Mouse (Mus musculus): ENCODE measurements around the gene Fcgr1. TPM values are rescaled to one million over a fixed set of nuclear protein-coding genes. Genes with fewer than 3 reads are reported as not detected.
"Not testable (repeated sequence)": the region's sequence is repeated elsewhere in the genome, so short reads cannot be mapped to it uniquely, and the experiment has no call there.

Gene Fcgr1
- polyA plus RNA-seq, 1 experiment, result not detected

- Histone ChIP-seq H3K27me3 (ENCODE audit: control insufficient read depth, insufficient read depth, low read length, poor library complexity, severe bottlenecking) (no peaks in the 10 kb centered on the region), H3K9me3 (replicated peaks; ENCODE audit: control insufficient read depth, insufficient read depth, low read length, poor library complexity, severe bottlenecking) (no peaks in the 10 kb centered on the region), H3K36me3 (ENCODE audit: control insufficient read depth, insufficient read depth, low read length, poor library complexity, severe bottlenecking) (no peaks in the 10 kb centered on the region), H3K4me1 (ENCODE audit: control insufficient read depth, insufficient read depth, low read length) (no peaks in the 10 kb centered on the region), H3K9ac (ENCODE audit: low read depth, poor library complexity, severe bottlenecking) (peak overlapping the region; percentile 51), H3K27ac (ENCODE audit: insufficient read depth, low read length) (peak overlapping the region; percentile 93), H3K4me3 (ENCODE audit: low read depth, low read length) (peak overlapping the region; percentile 59)
- TF ChIP-seq CTCF (IDR thresholded peaks at IDR 0.05; ENCODE audit: low read depth, low read length) (no peak), POLR2A (IDR thresholded peaks at IDR 0.05; ENCODE audit: insufficient read depth, low read length) (no peak), EP300 (IDR thresholded peaks at IDR 0.05; ENCODE audit: insufficient read depth, low read depth, low read length) (no peak)
Observed at GRCm38 (mm10) chr3:96328730-96329387, 35.1 kb upstream of the Fcgr1 start.

GRCm38 (mm10) chr3:96328060-96328729 is 34.4 kb upstream of the Fcgr1 start:
- Histone ChIP-seq H3K4me3 (ENCODE audit: low read depth, low read length) (peak overlapping the region; percentile 76), H3K9ac (ENCODE audit: low read depth, poor library complexity, severe bottlenecking) (peak overlapping the region; percentile 97), H3K27ac (ENCODE audit: insufficient read depth, low read length) (peak overlapping the region; percentile 63; the same call in 1 of the 2 replicates)
- H3K9me3 ChIP-seq (replicated peaks; ENCODE audit: control insufficient read depth, insufficient read depth, low read length, poor library complexity, severe bottlenecking); H3K36me3 ChIP-seq (ENCODE audit: control insufficient read depth, insufficient read depth, low read length, poor library complexity, severe bottlenecking); H3K27me3 ChIP-seq (ENCODE audit: control insufficient read depth, insufficient read depth, low read length, poor library complexity, severe bottlenecking); H3K4me1 ChIP-seq (ENCODE audit: control insufficient read depth, insufficient read depth, low read length): not testable (repeated sequence)
- TF ChIP-seq EP300 (IDR thresholded peaks at IDR 0.05; ENCODE audit: insufficient read depth, low read depth, low read length), result 0 out of 2 replicates have a peak, but pooled peaks have one; percentile 50
- peak; percentile 99 for TF ChIP-seq POLR2A (IDR thresholded peaks at IDR 0.05; ENCODE audit: insufficient read depth, low read length)

DNA sequence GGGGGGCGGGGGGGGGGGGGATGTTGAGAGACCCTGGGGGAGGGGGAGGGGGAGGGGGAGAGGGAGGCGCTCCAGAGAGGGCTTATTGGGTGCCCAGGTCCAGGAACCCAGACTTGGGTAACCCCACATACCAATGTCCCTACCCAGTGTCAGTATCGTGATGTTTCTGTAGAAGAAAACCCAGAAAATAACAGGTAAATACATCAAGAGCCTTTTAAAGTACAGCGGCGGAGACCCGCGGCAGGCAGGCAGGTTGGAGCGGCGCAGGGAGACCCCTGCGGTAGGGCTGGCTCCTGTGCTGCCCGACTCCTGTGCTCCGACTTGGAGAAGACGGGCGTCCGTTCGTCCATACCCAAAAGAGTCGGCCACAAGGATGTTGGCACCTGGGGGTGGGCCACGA is 33.9 kb upstream of the Fcgr1 start:
- H3K27ac ChIP-seq (ENCODE audit: insufficient read depth, low read length), result no peak overlapping the region
- H3K9me3 ChIP-seq (replicated peaks; ENCODE audit: control insufficient read depth, insufficient read depth, low read length, poor library complexity, severe bottlenecking), result no peaks in the 10 kb centered on the region
- peak overlapping the region; percentile 97 for H3K9ac ChIP-seq (ENCODE audit: low read depth, poor library complexity, severe bottlenecking)
- no peak for TF ChIP-seq CTCF (IDR thresholded peaks at IDR 0.05; ENCODE audit: low read depth, low read length)
- no peak for TF ChIP-seq EP300 (IDR thresholded peaks at IDR 0.05; ENCODE audit: insufficient read depth, low read depth, low read length)
- no peak for TF ChIP-seq POLR2A (IDR thresholded peaks at IDR 0.05; ENCODE audit: insufficient read depth, low read length)
- H3K36me3 ChIP-seq (ENCODE audit: control insufficient read depth, insufficient read depth, low read length, poor library complexity, severe bottlenecking), result no peaks in the 10 kb centered on the region
- no peaks in the 10 kb centered on the region for H3K27me3 ChIP-seq (ENCODE audit: control insufficient read depth, insufficient read depth, low read length, poor library complexity, severe bottlenecking)
- H3K4me1 ChIP-seq (ENCODE audit: control insufficient read depth, insufficient read depth, low read length), result no peaks in the 10 kb centered on the region
- H3K4me3 ChIP-seq (ENCODE audit: low read depth, low read length), result peak overlapping the region; percentile 76

- TF ChIP-seq EP300 (IDR thresholded peaks at IDR 0.05; ENCODE audit: insufficient read depth, low read depth, low read length) (no peak), CTCF (IDR thresholded peaks at IDR 0.05; ENCODE audit: low read depth, low read length) (peak; percentile 48), POLR2A (IDR thresholded peaks at IDR 0.05; ENCODE audit: insufficient read depth, low read length) (no peak)
- no peaks in the 10 kb centered on the region for H3K9me3 ChIP-seq (replicated peaks; ENCODE audit: control insufficient read depth, insufficient read depth, low read length, poor library complexity, severe bottlenecking)
- no peak overlapping the region for H3K27ac ChIP-seq (ENCODE audit: insufficient read depth, low read length)
- no peaks in the 10 kb centered on the region for H3K27me3 ChIP-seq (ENCODE audit: control insufficient read depth, insufficient read depth, low read length, poor library complexity, severe bottlenecking)
- peak overlapping the region; percentile 97 for H3K9ac ChIP-seq (ENCODE audit: low read depth, poor library complexity, severe bottlenecking)
- H3K4me3 ChIP-seq (ENCODE audit: low read depth, low read length), result peak overlapping the region; percentile 17; the same call in 1 of the 2 replicates
- H3K36me3 ChIP-seq (ENCODE audit: control insufficient read depth, insufficient read depth, low read length, poor library complexity, severe bottlenecking), result no peaks in the 10 kb centered on the region
- H3K4me1 ChIP-seq (ENCODE audit: control insufficient read depth, insufficient read depth, low read length), result no peaks in the 10 kb centered on the region
Observed at GRCm38 (mm10) chr3:96327131-96327530, 33.4 kb upstream of the Fcgr1 start.

DNA sequence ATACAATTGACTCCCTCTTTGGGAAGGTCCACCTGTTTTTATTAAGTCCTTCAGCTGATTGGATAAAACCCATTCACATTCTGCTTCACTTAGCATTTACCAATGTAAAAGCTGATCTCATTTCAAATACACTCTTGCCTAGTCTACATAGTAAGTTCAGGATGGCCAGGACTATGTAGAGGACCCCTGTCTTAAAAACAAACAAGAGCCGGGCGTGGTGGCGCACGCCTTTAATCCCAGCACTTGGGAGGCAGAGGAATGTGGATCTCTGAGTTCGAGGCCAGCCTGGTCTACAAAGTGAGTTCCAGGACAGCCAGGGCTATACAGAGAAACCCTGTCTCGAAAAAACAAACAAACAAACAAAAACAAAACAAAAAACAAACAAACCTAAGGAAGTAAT is 30.0 kb upstream of the Fcgr1 start:
- not testable (repeated sequence) for H3K27me3 ChIP-seq (ENCODE audit: control insufficient read depth, insufficient read depth, low read length, poor library complexity, severe bottlenecking); H3K9me3 ChIP-seq (replicated peaks; ENCODE audit: control insufficient read depth, insufficient read depth, low read length, poor library complexity, severe bottlenecking); H3K4me1 ChIP-seq (ENCODE audit: control insufficient read depth, insufficient read depth, low read length); H3K4me3 ChIP-seq (ENCODE audit: low read depth, low read length); H3K27ac ChIP-seq (ENCODE audit: insufficient read depth, low read length); H3K36me3 ChIP-seq (ENCODE audit: control insufficient read depth, insufficient read depth, low read length, poor library complexity, severe bottlenecking); H3K9ac ChIP-seq (ENCODE audit: low read depth, poor library complexity, severe bottlenecking)

DNA sequence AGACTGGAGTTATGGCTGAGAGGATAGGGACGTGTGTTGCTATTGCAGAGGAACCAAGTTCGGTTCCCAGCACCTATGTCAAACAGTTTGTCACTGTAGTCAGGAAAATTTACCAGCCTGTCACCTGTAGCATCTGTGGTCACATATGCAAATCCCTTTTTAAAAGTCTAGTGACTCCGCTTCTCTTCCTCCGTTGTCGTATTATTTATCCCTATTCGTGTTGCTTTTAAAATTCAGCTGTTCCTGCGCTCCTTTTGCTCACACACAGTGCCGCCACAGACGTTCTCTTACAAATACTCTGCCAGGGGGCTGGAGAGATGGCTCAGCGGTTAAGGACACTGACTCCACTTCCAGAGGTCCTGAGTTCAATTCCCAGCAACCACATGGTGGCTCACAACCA is 28.8 kb upstream of the Fcgr1 start:
- H3K9me3 ChIP-seq (replicated peaks; ENCODE audit: control insufficient read depth, insufficient read depth, low read length, poor library complexity, severe bottlenecking), result no peaks in the 10 kb centered on the region
- no peak overlapping the region for H3K27ac ChIP-seq (ENCODE audit: insufficient read depth, low read length)
- 0 out of 2 replicates have a peak overlapping the region, but pooled peaks have one; percentile 26 for H3K9ac ChIP-seq (ENCODE audit: low read depth, poor library complexity, severe bottlenecking)
- no peaks in the 10 kb centered on the region for H3K27me3 ChIP-seq (ENCODE audit: control insufficient read depth, insufficient read depth, low read length, poor library complexity, severe bottlenecking)
- H3K4me1 ChIP-seq (ENCODE audit: control insufficient read depth, insufficient read depth, low read length), result no peaks in the 10 kb centered on the region
- no peaks in the 10 kb centered on the region for H3K36me3 ChIP-seq (ENCODE audit: control insufficient read depth, insufficient read depth, low read length, poor library complexity, severe bottlenecking)
- H3K4me3 ChIP-seq (ENCODE audit: low read depth, low read length), result peak overlapping the region; percentile 51
- TF ChIP-seq POLR2A (IDR thresholded peaks at IDR 0.05; ENCODE audit: insufficient read depth, low read length), result no peak
- no peak for TF ChIP-seq EP300 (IDR thresholded peaks at IDR 0.05; ENCODE audit: insufficient read depth, low read depth, low read length)
- TF ChIP-seq CTCF (IDR thresholded peaks at IDR 0.05; ENCODE audit: low read depth, low read length), result no peak
